Mouse (Mus musculus): Measurements from ENCODE around the gene Mrps14. TPM values are rescaled to one million over a fixed set of nuclear protein-coding genes. Genes with fewer than 3 reads are reported as not detected.

Mrps14 gene
- polyA plus RNA-seq, 1 experiment from 2014 or later = 145 TPM

DNA sequence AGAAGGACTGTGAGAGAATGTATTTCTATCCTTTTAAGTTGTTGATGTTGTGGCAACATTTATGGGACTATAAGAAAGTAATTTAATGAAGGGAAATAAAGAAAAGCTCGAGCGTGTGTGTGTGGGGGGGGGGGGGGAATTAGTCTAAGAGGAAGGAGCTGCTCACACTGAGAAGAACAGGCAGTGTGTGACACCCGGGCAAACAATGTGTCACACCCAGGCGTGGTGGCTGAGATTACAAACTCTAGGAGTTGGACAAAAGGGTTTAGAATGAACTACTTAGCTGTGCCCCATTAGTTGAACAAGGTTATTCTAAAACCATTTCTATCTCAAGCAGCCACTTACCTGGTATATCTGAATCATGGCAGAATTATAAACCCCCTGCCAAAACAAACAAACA lies 13.8 kb upstream of the Mrps14 start:
- no peak for ATAC-seq (ENCODE audit: low FRiP score)
- no peak overlapping the region for H3K4me2 ChIP-seq (replicated peaks)
- 82% methylated on average over 4 of the region's 4 CpGs for WGBS
- no peak overlapping the region for H3K27ac ChIP-seq
- no peak overlapping the region for H3K4me3 ChIP-seq (replicated peaks; ENCODE audit: low read length)
- H3K36me3 ChIP-seq (replicated peaks; ENCODE audit: control insufficient read depth, insufficient read depth) = no peaks in the 10 kb centered on the region
- no peak overlapping the region for H3K9ac ChIP-seq
- no peaks in the 10 kb centered on the region for H3K9me3 ChIP-seq (ENCODE audit: control insufficient read depth, low read length)
- H3K27me3 ChIP-seq (ENCODE audit: control insufficient read depth, insufficient read depth, low read length) = no peaks in the 10 kb centered on the region
- no peaks in the 10 kb centered on the region for H3K4me1 ChIP-seq (replicated peaks; ENCODE audit: control insufficient read depth, insufficient read depth, low read length)
- no peak for DNase-seq (ENCODE audit: low spot score)

DNA sequence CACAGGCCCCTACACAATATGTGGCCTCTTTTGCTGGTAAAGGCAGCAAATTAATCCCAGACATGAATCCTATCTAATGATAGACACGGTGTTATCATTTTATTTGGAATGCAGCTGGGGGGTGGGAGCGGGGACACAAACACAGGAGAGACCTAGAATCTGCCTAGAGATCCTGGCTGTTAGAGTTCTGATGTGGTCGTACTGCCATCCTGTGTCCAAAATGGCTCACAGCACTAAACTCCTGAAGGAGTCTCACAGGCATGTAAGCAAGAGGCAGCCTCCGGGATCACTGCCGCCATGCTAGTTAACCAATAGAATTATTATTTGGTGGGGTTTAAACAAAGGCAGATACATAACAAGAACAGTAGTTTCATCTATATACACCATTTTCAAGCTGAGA lies 10.5 kb upstream of the Mrps14 start:
- H3K4me3 ChIP-seq (replicated peaks; ENCODE audit: low read length) = no peak overlapping the region
- H3K9me3 ChIP-seq (ENCODE audit: control insufficient read depth, low read length) = no peaks in the 10 kb centered on the region
- DNase-seq (ENCODE audit: low spot score) (peak; percentile 83), ATAC-seq (ENCODE audit: low FRiP score) (peak; percentile 92)
- WGBS = 18% methylated on average over 5 of the region's 5 CpGs
- no peak overlapping the region for H3K27ac ChIP-seq
- no peaks in the 10 kb centered on the region for H3K4me1 ChIP-seq (replicated peaks; ENCODE audit: control insufficient read depth, insufficient read depth, low read length)
- peak overlapping the region; percentile 18; the same call in 1 of the 2 replicates for H3K4me2 ChIP-seq (replicated peaks)
- no peaks in the 10 kb centered on the region for H3K36me3 ChIP-seq (replicated peaks; ENCODE audit: control insufficient read depth, insufficient read depth)
- no peak overlapping the region for H3K9ac ChIP-seq
- no peaks in the 10 kb centered on the region for H3K27me3 ChIP-seq (ENCODE audit: control insufficient read depth, insufficient read depth, low read length)

DNA sequence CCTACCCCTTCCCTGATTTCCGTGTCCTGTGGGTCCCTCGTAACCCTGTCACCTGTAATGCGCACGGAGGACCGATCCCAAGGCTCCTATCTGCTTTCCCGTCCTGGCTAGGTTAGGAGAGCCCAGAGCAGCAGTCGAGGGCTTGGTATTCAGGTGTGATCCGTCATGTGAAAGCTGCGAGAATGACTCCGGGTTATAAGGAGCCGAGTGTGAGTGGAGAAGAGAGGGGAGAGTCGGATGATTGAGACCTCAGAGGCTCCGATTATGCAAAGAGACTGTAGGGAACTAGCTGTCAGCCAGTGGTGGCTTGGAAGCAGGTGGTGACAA lies 285 bp downstream of the Mrps14 start:
- Histone ChIP-seq H3K9ac (peak overlapping the region; percentile 83), H3K27me3 (ENCODE audit: control insufficient read depth, insufficient read depth, low read length) (no peaks in the 10 kb centered on the region), H3K9me3 (ENCODE audit: control insufficient read depth, low read length) (no peaks in the 10 kb centered on the region), H3K4me2 (replicated peaks) (peak overlapping the region; percentile 87), H3K4me1 (replicated peaks; ENCODE audit: control insufficient read depth, insufficient read depth, low read length) (peaks cover 13% of the 10 kb centered on the region), H3K36me3 (replicated peaks; ENCODE audit: control insufficient read depth, insufficient read depth) (peaks cover 30% of the 10 kb centered on the region), H3K27ac (peak overlapping the region; percentile 76), H3K4me3 (replicated peaks; ENCODE audit: low read length) (peak overlapping the region; percentile 69)
- 0% methylated on average over 13 of the region's 13 CpGs for WGBS
- DNase-seq (ENCODE audit: low spot score) = no peak
- ATAC-seq (ENCODE audit: low FRiP score) = no peak; the same call in 1 of the 2 replicates

DNA sequence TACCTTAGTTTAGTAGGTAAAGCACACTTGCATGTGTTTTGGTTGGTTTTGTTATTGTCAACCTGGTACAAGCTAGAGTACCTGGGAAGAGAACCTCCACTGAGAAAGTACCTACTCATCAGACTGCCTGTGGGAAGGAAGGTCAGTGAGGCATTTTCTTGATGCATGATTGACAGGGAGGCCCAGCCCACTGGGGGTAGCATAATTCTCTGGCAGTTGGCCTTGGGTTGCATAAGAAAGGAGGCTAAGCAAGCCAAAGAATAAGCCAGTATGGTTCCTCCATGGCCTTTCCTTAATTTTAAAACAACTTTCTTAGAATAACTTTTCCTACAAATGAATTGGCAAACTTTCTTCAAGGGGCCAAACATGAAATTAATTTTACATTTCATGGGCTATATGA lies 10.5 kb downstream of the Mrps14 start:
- H3K4me3 ChIP-seq (replicated peaks; ENCODE audit: low read length) = no peak overlapping the region
- peaks cover 74% of the 10 kb centered on the region for H3K36me3 ChIP-seq (replicated peaks; ENCODE audit: control insufficient read depth, insufficient read depth)
- peaks cover 8% of the 10 kb centered on the region for H3K4me1 ChIP-seq (replicated peaks; ENCODE audit: control insufficient read depth, insufficient read depth, low read length)
- no peak overlapping the region for H3K4me2 ChIP-seq (replicated peaks)
- ATAC-seq (ENCODE audit: low FRiP score) (no peak), DNase-seq (ENCODE audit: low spot score) (no peak)
- H3K27ac ChIP-seq = no peak overlapping the region
- no peaks in the 10 kb centered on the region for H3K27me3 ChIP-seq (ENCODE audit: control insufficient read depth, insufficient read depth, low read length)
- no peak overlapping the region for H3K9ac ChIP-seq
- H3K9me3 ChIP-seq (ENCODE audit: control insufficient read depth, low read length) = no peaks in the 10 kb centered on the region

DNA sequence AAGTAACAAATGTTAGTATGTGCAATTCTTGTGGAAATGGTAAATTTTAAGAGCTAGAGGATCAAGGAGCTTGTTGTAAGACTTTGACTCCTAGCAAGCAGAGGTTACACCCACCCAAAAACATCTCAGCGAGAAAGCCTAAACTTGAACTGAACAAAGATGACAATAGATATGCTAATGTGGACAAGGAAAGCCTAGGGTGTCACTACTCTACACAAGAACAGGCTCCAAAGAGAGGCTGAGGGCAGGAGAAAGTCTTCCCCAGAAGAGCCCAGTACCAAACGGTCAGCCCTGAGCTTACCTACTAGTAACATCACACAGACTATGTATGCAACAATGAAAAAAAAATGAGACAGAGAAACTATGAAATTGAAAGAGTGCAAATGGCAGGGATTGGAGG lies 14.8 kb downstream of the Mrps14 start:
- Histone ChIP-seq H3K4me1 (replicated peaks; ENCODE audit: control insufficient read depth, insufficient read depth, low read length) (peaks cover 27% of the 10 kb centered on the region), H3K27me3 (ENCODE audit: control insufficient read depth, insufficient read depth, low read length) (no peaks in the 10 kb centered on the region), H3K27ac (no peak overlapping the region), H3K9ac (no peak overlapping the region), H3K4me2 (replicated peaks) (peak overlapping the region; percentile 12; the same call in 1 of the 2 replicates), H3K4me3 (replicated peaks; ENCODE audit: low read length) (no peak overlapping the region), H3K9me3 (ENCODE audit: control insufficient read depth, low read length) (no peaks in the 10 kb centered on the region), H3K36me3 (replicated peaks; ENCODE audit: control insufficient read depth, insufficient read depth) (peaks cover 32% of the 10 kb centered on the region)
- ATAC-seq (ENCODE audit: low FRiP score) (no peak), DNase-seq (ENCODE audit: low spot score) (no peak)
- 16% methylated on average over 2 of the region's 2 CpGs for WGBS

DNA sequence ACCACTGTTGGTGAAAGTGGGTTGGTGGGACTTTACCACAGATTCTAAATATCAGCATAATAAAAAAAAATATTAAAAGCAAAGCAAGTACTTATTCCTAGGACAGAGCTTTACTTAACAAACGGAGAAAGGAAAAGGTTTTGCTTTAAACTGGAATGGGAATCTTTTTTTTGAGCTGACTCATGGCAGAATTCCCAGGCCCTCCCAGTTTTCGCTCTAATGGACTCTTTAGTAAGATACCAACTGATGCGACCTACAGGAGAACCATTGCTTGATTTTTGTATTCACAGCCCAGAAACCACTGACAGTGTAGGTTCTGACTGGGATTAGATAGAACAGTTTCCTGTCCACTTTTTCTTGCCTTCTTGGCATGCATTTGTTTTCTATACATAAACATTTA lies 15.6 kb downstream of the Mrps14 start:
- ATAC-seq (ENCODE audit: low FRiP score) = no peak
- Histone ChIP-seq H3K27me3 (ENCODE audit: control insufficient read depth, insufficient read depth, low read length) (no peaks in the 10 kb centered on the region), H3K9me3 (ENCODE audit: control insufficient read depth, low read length) (no peaks in the 10 kb centered on the region), H3K27ac (no peak overlapping the region), H3K36me3 (replicated peaks; ENCODE audit: control insufficient read depth, insufficient read depth) (peaks cover 25% of the 10 kb centered on the region), H3K4me3 (replicated peaks; ENCODE audit: low read length) (peak overlapping the region; percentile 70; the same call in 1 of the 2 replicates), H3K9ac (no peak overlapping the region), H3K4me2 (replicated peaks) (peak overlapping the region; percentile 69), H3K4me1 (replicated peaks; ENCODE audit: control insufficient read depth, insufficient read depth, low read length) (peaks cover 27% of the 10 kb centered on the region)
- no peak for DNase-seq (ENCODE audit: low spot score)
- WGBS = 56% methylated on average over 3 of the region's 3 CpGs

DNA sequence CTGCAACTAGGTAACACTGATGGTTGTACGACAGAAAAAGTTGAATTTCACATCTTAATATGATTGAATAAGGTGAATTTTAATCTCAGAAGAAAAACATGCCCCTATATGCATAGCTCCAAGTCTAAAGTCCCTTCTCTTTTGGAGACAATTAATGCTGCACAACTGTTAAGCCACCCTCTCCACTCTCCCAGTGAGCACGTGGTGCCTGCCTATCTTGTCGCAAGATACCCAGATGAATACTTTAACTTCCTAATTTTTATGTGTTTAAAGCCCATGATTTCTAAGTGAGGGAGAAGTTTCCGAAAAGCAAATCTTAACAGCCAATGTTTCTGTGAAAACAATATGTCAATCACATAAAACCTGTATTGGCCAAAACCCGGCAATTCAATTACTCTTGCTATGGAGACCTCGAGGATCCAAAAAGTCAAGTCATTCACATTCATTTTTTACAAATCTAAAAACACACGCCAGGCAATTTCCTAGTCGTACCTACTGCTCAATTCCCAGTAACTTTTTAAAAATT lies 16.6 kb downstream of the Mrps14 start:
- Histone ChIP-seq H3K9me3 (ENCODE audit: control insufficient read depth, low read length) (no peaks in the 10 kb centered on the region), H3K4me3 (replicated peaks; ENCODE audit: low read length) (peak overlapping the region; percentile 70), H3K27me3 (ENCODE audit: control insufficient read depth, insufficient read depth, low read length) (no peaks in the 10 kb centered on the region), H3K4me2 (replicated peaks) (peak overlapping the region; percentile 69), H3K9ac (peak overlapping the region; percentile 78), H3K36me3 (replicated peaks; ENCODE audit: control insufficient read depth, insufficient read depth) (peaks cover 14% of the 10 kb centered on the region), H3K27ac (no peak overlapping the region; the same call in 1 of the 2 replicates), H3K4me1 (replicated peaks; ENCODE audit: control insufficient read depth, insufficient read depth, low read length) (peaks cover 27% of the 10 kb centered on the region)
- ATAC-seq (ENCODE audit: low FRiP score) = no peak
- 3% methylated on average over 8 of the region's 8 CpGs for WGBS
- no peak for DNase-seq (ENCODE audit: low spot score)

DNA sequence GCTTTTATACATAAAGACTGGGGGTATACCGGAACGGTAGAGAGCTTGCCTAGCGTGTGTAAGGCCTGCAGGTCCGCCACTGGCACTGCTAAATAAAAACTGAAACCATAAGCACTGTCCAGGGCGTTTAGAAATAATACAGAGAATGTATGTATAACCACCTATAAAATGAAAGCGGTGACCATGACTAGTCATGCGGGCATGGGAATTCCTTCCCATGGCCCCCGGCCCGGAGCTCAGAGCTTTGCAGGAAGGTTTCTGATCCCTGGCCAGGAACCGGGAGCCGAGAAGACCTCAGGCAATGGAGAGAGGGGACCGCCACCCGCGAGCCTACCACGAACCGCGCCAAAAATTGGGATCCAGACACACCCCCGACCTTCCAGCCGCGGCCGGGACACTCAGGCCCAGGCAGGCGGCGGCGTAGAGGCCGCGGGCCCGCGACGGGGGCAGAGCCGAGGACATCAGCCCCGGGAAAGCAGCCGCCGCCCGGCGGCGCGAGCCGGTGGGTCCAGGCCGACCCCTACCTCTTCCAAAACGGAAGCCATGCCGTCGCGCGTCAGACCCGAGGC lies 17.2 kb downstream of the Mrps14 start:
- Histone ChIP-seq H3K4me3 (replicated peaks; ENCODE audit: low read length) (peak overlapping the region; percentile 70), H3K4me2 (replicated peaks) (peak overlapping the region; percentile 69), H3K36me3 (replicated peaks; ENCODE audit: control insufficient read depth, insufficient read depth) (peaks cover 9% of the 10 kb centered on the region), H3K27ac (peak overlapping the region; percentile 98), H3K9ac (peak overlapping the region; percentile 78), H3K4me1 (replicated peaks; ENCODE audit: control insufficient read depth, insufficient read depth, low read length) (peaks cover 27% of the 10 kb centered on the region), H3K9me3 (ENCODE audit: control insufficient read depth, low read length) (no peaks in the 10 kb centered on the region), H3K27me3 (ENCODE audit: control insufficient read depth, insufficient read depth, low read length) (no peaks in the 10 kb centered on the region)
- DNase-seq (ENCODE audit: low spot score) (no peak), ATAC-seq (ENCODE audit: low FRiP score) (peak; percentile 76)
- WGBS = under 1% methylated on average over 45 of the region's 45 CpGs

DNA sequence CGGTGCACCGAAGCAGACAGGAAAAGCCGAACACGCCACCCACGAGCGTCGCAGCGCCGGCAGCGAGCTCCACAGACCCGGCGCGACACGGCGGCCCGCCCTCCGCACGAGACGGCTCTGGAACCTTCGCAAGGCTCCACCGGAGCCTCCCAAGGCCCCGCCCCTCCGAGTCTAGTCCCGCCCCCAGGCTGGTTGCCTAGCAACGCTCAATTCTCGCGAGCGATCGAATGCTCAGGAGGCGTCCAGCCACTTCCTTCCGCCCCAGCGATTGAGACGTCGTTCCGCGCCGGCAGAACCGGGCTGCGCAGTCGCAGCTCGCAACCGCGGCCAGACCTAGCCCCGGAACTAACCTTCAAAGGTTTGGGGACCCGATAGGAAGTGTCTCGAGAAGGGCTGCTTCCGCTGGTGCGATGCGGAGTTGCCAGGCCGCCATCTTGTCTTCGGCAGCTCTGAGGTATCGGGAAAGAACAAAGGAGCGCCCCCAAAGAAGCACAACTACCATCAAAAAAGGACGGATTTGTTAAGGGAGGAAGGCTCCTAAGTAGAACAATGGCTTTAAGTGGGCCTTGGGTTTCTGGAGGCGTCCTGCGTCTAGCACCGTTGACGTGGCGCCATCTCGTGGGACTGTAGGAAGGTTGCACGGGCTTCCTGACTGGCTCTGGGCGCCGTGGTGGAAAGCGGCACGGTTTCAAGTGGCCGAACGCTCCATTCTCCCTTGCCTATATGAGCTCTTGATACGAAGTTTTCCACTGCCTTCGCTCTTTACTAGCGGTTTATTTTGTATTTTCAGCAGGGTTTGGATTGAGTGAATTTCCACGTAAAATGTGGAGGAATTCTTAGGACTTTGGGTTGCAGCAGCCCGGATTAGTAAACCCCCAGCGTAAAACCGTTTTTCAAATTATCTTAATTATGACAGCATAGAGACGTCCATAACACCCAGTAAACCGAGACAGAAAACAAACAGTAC lies 18.0 kb downstream of the Mrps14 start, which contains the start of gene Cacybp:
TSS of gene Cacybp (minus strand) at position 173 of the 967 bp plus-strand sequence.
- DNase-seq (ENCODE audit: low spot score) = peak; percentile 100
- H3K9ac ChIP-seq = peak within 1 kb of the TSS; percentile 78
- H3K4me3 ChIP-seq (replicated peaks; ENCODE audit: low read length) = peak within 1 kb of the TSS; percentile 70
- H3K4me2 ChIP-seq (replicated peaks) = peak within 1 kb of the TSS; percentile 69
- H3K9me3 ChIP-seq (ENCODE audit: control insufficient read depth, low read length) = no peaks in the 10 kb centered on the region
- H3K27ac ChIP-seq = peak within 1 kb of the TSS; percentile 98
- peaks cover under 1% of the 10 kb centered on the region; the same call in 1 of the 2 replicates for H3K36me3 ChIP-seq (replicated peaks; ENCODE audit: control insufficient read depth, insufficient read depth)
- ATAC-seq (ENCODE audit: low FRiP score) = peak; percentile 98
- WGBS = under 1% methylated on average over 72 of the region's 76 CpGs
- peaks cover 27% of the 10 kb centered on the region for H3K4me1 ChIP-seq (replicated peaks; ENCODE audit: control insufficient read depth, insufficient read depth, low read length)
- no peaks in the 10 kb centered on the region for H3K27me3 ChIP-seq (ENCODE audit: control insufficient read depth, insufficient read depth, low read length)
